Mouse (Mus musculus) layer of hippocampus, adult 11-12 months (tissue): Measurements from ENCODE around the gene Dmrtb1.
A peak's percentile ranks its signal among the peaks of the same experiment; 100 is the strongest.

ENCODE experiments used
- DNase-seq: peaks from one replicate; pipeline ENCODE4 v3.0.0; 2022; ENCODE audit warnings: low spot score

The Dmrtb1 gene

DNA sequence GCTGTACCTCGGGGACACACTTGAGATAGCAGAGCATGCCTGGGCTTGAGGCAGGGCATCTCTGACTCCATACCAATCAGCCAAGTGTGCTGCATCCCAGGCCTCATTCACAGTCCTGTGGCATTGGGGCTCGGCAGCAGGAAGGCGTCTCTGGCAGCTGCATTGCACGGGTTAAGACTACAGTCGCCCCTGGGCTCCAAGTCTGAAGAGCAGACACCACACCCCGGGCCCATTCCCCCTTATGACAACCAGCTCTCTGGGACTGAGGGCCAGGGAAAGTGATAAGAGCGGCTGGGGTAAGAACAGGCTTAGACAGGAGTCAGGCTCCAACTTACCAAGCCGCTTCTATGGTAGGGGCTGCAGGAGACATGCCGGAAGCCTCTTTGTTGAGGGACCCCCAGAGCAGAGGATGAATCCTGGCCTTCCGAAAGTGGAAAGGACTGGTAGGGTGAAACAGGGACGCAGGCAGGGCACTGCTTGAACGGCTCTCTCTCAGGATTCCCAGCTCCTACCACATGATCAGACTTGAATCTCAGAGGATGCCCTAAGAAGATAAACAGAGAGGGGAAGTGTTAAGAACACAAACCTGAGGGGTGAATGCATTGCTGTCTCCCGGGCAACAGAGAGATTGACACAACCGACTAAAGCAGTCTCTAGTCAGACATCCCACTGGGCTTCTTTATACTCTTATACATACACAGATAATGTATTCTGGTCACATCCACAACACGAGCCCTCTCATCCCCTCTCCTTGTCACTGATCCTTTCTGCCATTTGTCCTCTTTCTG is 3.5 kb downstream of the Dmrtb1 start:
- no peak for DNase-seq

DNA sequence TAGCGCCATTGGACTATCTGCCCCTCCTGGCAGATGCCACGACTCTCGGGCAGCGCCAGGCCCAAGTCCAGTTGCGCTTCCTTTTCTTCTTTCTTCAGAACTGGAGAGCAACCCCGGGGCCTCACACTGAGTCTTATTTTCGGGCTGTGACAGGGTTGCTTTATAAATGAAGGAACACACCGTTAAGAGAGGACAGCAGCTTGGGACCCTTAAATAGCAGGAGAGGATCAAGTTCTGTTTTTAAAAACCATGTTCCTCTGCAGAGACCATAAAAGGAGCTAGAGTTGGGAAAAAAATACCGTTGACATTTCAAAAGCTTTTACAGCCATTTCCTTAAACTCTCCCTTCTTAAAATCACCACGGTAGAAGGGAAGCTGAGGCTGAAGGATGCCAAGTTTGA is 8.4 kb downstream of the Dmrtb1 start:
- DNase-seq, result no peak

DNA sequence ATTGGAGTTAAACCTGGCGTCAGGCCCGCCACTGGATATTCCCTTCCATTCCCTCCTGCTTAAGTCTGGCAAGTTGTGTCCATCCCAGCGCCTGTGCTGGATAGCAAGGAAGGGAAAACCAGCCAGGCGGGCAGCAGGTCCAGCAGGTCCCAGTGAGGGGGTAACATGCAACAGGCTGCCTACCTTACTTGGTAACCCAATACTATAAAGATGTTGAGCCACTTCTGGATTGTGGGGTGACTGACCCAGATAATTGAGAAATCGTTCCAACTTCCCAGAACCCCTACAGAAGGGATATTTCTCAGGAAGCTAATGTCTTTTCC is 9.7 kb downstream of the Dmrtb1 start:
- no peak for DNase-seq

DNA sequence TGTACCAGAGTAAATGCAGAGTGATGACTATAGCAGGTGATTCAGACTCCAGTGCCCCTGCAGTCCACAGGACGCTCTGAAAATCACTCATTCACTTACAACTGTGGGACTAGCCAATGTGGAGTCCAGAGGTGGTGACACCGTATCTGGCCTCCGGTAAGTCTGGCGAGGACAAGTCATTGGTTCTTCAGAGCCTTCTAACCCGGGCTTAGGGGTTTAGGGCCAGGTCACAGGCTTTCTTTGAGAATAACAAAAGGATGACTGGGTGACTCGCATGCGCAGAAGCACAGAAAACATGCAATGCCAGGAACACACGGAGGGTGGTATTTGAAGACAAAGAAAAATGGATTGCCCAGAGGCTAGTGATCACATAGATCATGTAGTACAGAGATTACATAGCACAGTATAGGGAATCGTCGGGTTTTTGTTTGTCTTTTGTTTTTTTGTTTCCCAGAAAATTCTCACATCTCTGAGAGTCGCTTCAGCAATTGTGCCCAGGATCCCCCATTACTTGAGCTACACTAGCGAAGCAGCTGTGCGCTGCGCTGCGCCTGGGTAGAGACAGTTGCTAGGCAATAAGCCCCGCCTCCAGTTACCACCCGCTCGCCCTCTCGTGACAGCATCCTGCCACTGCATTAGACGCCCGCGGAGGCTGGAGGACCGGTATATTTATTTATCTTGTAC is 10.2 kb downstream of the Dmrtb1 start:
- peak; percentile 83 for DNase-seq

DNA sequence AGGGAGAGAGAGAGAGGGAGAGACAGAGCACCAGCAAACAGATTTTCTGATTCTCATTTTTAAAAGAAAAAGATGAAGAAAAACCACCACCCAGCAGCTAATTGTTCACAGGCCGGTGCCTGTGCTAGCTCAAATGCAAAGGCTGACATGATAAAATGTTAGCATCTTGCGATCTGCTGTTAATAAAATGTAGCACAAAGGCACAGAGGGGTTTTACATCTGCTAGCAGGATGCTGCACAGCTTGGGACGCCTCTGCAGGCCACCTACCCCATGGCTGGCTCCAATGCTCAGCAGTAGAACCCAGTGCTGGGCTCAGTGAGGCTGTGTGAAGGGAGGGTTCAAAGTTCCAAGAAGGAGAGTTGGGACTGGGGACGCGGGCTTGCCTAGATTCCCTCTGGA is 13.3 kb downstream of the Dmrtb1 start:
- peak; percentile 69 for DNase-seq

DNA sequence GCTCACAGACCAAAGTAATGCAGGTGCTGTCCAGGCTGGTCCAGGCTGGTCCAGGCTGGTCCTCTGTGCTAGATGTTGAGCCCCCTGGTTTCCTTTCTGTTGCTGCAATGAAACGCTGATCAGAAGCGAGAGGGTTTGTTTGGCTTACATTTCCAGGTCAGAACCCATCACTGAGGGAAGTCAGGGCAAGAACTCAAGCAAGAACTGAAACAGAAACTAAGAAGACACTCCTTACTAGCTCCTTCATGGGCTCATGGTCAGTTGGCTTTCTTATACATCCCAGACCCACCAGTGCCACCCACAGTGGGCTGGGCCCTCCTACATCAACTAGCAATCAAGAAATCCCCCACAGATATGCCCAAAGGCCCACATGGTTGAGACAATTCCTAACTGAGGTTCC is 15.5 kb downstream of the Dmrtb1 start:
- DNase-seq, result no peak

DNA sequence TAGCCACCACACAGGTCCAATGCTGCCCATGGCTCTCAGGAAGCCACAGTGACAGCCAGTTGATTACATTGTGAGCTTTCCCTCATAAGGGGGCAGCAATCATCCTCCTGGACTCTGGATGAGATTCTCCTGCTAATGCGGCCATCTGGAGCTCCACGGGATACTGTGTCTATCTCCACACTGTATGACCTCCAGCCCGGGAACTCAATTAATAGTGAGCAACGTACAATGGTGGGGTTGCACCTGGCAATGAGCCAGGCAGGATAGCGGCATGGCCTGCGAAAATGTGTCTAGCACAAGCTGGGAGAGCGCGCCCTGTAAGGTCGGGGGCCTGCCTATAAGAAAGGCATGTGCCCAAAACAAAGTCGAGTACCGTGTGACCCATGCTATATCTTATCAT is 23.4 kb downstream of the Dmrtb1 start:
- no peak for DNase-seq

DNA sequence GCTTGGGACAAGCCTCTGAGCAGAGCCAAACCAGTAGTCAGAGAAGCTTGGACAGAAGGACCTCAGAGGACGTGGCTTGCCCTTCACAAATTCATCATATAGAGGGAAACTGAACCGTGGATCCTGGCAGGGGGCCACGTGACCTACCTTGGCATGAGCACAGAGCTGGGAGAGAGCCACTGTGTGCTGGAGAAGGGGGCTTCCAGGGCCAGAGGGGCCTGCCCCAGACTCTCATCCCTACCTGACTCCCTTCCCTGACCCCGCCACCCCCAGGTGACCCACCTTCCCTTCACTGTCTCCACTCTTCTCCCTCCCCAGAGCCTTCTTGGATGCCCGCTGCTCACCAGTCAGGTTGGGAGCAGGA is 30.8 kb downstream of the Dmrtb1 start:
- DNase-seq, result no peak

DNA sequence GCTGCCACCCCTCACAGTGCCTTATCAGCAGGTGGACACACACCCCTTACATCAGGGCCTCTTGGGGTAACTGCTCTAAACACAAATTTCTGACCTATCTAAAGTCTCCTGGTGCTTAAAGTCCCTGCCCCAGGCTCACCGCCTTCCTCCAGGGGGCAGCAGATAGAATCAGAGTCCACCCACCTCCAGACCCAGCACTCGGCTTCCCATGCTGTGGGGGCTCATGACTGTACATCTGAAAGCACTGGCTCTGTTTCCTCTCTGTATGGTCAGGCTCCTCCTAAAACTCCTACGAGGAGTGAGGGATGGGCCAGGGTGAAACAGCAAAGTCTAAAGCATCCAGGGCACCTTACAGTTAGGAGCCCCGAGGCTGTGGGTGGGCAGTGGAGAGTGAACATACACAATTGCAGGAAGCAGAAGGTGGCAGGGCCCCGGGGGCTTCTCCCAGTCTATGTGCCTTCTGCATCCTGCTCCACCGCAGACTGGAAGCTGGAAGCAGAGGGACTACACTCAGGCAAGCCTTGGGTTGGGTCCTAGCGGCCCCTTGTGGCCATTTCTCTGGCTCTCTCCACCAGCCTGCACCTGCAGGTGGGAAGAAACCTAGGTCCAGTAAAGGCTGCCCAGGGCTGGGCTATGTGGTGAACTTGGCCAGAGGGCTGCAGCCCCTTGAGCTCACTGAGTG is 31.3 kb downstream of the Dmrtb1 start:
- peak; percentile 83 for DNase-seq

DNA sequence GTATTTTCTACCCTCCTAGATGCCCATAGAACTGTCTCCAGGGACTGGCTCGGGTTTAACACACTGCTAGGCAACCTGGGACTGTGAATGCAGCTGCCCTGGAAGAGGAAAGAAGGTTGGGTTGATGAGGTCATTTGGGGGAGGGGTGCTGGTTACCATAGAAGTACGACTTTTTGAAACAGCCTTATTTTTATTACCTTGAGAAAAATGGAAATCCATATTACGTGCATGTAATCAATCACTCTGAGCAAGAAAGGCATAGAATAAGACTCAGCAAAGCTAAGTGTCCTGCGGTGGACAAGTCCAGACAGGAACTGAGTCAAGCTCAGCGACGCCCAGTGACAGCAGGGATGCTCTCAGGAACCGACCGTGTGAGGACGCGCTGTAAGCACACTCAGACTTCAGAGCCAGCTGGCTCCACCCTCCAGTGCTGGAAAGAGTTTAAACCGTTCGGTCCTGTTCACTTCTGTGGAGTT is 33.0 kb downstream of the Dmrtb1 start:
- no peak for DNase-seq

DNA sequence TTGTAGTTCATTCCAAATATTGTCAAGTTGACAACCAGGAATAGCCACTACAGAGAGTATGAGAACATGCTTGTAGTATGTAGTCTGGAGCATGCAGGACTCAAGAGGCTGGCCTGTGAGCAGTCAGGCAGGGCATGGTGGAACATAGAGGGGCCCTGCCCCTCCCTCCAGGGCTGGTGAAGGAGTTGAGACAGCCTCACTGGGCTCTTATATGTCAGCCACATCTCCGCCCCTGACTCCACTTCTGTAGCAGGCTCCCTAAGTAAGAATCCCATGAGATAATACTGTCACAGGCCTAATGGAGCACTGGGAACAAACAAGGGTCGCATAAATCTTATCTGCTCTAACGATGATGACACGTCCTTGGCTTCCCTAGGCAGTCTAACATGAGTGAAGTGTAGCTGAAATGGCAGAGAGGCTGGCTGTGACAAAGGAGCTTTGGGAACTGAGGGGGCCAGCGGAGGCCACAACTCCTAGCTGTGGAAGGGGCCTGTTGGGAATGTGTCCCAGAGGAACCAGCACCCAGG is 35.0 kb downstream of the Dmrtb1 start:
- no peak for DNase-seq

DNA sequence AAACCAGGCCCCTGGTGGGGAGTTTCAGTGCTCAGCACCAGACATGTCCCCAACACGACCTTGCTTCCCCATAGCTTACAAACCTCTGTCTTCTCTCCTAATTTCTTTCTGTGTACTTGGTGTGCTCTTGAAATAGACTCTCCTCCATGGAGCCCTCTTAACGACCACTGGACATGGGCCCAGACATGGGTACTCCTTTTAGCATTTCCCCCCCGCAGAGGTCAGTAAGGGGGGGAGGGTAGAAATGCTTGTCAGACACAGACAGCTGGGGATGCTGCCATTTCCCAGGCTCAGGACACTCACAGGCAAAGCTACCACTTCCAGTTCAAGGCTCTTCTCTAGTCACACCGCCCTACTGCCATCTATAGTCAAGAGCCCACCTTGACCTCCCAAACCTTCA is 42.4 kb downstream of the Dmrtb1 start:
- DNase-seq, result no peak

DNA sequence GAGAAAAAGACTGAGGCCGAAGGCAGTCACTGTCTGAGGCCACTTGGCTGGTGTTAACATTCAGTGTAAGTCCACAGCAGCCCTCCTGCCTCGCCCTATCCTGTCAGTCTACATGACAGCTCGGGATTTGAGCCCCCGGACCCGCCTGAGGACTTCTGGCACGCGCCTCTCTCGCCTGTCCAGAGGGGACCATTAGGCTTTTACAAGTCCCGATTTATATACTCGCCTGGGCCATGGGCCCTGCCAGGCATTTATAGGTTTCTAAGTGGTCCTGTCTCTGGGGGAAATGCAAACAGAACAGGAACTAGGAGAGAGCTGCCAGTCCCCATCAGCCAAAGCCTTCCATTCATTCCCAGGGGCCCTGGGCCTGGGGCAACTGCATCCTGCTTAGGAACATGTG is 45.7 kb downstream of the Dmrtb1 start:
- no peak for DNase-seq

DNA sequence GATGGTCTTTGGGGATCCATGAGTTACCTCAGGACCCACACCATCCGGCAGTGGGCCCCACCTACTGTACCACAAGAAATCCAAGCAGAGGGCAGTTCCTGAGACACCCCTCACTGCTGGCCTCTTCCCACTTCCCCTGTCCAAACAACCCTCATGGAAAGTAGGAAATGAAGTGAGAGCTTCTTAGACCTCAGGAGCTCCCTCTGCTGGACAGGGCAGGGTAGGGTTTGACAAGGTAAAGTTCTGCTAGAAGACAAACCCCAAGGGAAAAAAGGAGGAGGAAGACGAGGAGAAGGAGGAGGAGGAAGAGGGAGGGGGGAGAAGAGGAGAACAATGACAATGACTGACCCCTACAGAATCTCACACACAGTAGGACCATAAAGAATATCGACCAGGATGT is 46.4 kb downstream of the Dmrtb1 start:
- DNase-seq, result peak; percentile 37

DNA sequence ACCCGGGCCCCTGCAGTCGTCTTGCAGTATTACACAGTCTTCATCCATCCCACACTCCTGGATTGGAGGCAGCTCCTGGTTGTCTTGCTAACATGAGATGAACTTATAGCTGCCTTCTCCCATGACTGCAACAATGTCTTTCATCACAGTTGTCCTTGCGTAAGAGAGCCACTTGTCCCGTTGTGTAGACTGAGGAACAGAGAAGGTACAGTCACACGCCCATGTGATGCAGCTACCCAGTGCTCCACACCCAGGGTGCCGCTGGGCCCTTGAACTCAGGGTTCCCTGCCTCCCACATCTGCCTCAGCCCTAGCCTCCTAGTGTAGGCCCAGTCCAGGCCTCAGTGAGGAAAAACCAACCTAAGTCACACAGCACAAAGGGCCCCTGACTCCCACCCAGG is 47.9 kb downstream of the Dmrtb1 start:
- no peak for DNase-seq

DNA sequence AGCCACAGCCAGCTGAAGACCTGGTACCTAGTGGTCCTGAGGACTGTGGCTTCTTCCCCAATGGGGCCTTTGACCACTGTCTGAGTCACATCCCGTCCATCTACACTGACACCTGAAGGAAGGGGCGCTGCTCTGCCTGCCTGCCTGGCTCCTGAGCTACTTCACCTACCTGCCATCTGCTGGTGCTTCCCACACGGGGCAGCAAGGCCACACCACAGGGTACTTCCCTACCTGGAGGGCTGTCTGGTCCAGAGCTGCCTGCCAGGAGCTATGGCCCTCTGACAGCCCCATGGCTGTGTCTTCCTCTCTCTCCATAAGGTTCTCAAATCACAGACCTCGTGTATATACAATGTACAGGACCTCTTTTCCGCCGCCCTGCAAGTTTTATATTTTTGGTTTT is 49.4 kb downstream of the Dmrtb1 start:
- no peak for DNase-seq

DNA sequence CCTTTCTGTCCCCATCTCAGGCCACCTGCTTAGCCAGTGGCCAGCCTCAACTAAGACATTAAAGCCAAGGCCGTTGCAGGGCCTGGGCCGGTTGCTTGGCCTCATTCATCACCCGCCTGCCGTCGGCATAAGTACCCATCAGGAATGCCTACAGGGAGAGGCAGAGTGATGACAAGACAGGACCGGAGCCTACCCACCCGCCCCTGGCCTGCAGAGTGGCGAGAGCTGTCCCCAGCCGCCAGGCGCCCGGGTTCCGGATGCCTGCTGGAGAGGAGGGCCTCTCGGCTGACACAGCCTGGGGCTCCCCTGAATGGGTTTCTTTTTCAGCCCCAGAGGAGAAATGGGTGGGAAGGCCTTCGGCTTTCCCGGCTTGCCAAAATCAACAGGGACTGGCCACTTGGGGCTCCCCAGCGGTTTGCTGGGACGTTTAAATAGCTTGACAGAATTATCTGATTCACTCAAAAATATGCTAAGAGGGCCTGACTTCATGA is 55.1 kb downstream of the Dmrtb1 start:
- DNase-seq, result no peak

DNA sequence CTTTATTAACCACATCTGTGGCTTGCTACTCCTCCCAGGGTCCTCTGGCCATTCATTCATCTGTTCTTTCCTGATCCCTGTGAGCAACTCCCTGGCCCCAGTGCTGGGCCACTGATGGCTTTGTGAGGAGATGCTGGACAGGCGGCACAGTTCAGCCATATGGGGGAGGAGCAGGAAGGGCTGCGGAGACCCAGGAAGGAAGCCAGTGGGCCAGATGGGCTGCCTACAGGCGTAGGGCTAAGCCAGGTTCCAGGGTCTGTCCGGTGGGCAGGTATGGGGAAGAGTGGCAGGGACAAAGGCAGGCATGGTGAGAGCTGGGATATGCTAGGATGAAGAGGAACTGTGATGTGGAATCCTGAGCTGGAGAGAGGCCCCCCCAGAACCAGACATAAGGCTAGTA is 55.8 kb downstream of the Dmrtb1 start:
- no peak for DNase-seq
